Mouse (Mus musculus): Measurements from ENCODE around the gene Gpt2. TPM values are rescaled to one million over a fixed set of nuclear protein-coding genes. Genes with fewer than 3 reads are reported as not detected.

Gene Gpt2
- total RNA-seq (2021): 100 to 1,000 TPM; 303 to 317 TPM
- long read RNA-seq, experiment 1, transcript Gpt2-201 (12 exons, 3,639 nt): major isoform, 69 of 361 reads
- long read RNA-seq, experiment 1, partial matches to known transcripts: 17 of 361 reads
- long read RNA-seq, experiment 1, other reads (novel, unspliced or antisense): 273 of 361 reads
- long read RNA-seq, experiment 2, transcript Gpt2-201 (12 exons, 3,639 nt): major isoform, 97 of 389 reads
- long read RNA-seq, experiment 2, transcript Gpt2-205 (4 exons, 628 nt): minor isoform, 9 of 389 reads
- long read RNA-seq, experiment 2, partial matches to known transcripts: 181 of 389 reads
- long read RNA-seq, experiment 2, other reads (novel, unspliced or antisense): 102 of 389 reads

- peak; percentile 87 to 93 for DNase-seq
- intact Hi-C loops (cut with DNase I): no loop called here
These were observed at the start of gene Gpt2 for GRCm38 (mm10) chr8:85492125-85492875. TSS of gene Gpt2 (plus strand) at chr8:85492576.

DNA sequence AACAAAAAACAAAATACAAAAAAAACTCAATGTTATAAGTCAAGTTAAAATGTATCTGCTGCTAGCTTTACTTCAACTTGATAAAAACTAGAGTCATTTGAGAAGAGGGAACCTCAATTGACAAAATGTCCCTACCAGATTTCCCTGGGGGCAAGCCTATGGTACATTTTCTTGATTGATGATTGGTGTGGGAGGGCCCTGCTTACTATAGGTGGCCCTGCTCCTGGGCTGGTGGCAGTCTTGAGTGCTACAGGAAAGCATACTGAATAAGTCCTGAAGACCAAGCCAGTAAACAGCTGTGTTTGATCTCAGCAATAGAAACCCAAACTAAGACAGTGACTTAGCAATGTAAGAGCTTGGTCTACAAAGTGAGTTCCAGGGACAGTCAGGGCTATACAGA is 48.3 kb upstream of the Gpt2 start:
- intact Hi-C loops (cut with DNase I): no loop called here
- no peak for DNase-seq

GRCm38 (mm10) chr8:85445936-85446685 is 46.3 kb upstream of the Gpt2 start:
- DNase-seq: no peak
- intact Hi-C loops (cut with DNase I): no loop called here

- intact Hi-C loops (cut with DNase I): no loop called here
- no peak for DNase-seq
These were observed 42.0 kb upstream of the Gpt2 start for GRCm38 (mm10) chr8:85450335-85450734.

GRCm38 (mm10) chr8:85452328-85452727 is 40.0 kb upstream of the Gpt2 start:
- intact Hi-C loops (cut with DNase I): no loop called here
- DNase-seq: no peak

- intact Hi-C loops (cut with DNase I): no loop called here
- DNase-seq: no peak
These were observed 39.1 kb upstream of the Gpt2 start for GRCm38 (mm10) chr8:85453256-85453655.

DNA sequence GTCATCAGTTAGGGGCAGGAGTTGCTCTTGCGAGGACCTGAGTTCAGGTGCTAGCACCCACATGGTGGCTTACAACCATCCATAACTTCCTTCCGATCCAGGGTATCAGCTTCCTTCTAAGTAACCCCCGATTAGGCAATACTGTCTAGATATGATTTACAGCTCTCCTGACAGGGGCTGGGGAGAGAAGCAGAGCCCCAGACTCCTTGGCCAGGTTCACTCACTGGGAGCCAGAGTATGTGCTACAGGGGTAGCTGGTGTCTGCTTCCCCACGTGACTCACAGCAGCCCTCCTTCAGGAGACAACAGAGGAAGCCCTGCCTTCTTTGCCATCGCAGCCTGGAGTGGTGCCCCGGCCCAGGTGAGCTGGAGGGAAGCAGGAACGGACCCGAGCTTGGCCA is 37.6 kb upstream of the Gpt2 start:
- intact Hi-C loops (cut with DNase I): loop anchor here (2.0 to 5.0 kb wide), 2 partner anchors 143 to 210 kb away; no protein-coding TSS in a partner anchor
- DNase-seq: no peak

- DNase-seq: peak; percentile 20 to 56
- intact Hi-C loops (cut with DNase I): loop anchor here (5.0 kb wide), 1 partner anchor 141 kb away; no protein-coding TSS in a partner anchor
These were observed 35.8 kb upstream of the Gpt2 start for GRCm38 (mm10) chr8:85456536-85456935.

GRCm38 (mm10) chr8:85459582-85459981 is 32.8 kb upstream of the Gpt2 start:
- intact Hi-C loops (cut with DNase I): loop anchor here (5.0 kb wide), 1 partner anchor 138 kb away; no protein-coding TSS in a partner anchor
- no peak for DNase-seq

DNA sequence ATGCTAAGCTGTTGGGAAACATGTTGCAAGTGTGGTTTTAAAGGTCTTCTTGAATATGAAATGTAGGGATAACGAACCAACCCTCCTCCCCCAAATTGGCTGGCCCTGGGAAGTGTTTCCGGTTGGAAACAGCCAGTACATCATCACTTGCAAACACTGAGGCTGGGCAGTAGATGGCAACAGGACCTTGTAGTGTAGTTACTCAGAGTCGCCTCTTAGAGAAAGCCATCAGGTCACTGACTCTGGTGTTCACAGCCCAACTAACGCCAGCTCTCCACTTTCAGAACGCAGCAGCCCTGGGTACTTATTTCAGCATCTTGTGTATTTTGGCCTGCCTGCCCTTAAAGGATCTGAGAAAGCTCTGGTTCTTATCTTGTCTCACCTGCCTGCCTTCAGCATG is 31.6 kb upstream of the Gpt2 start:
- peak in 1 of 2 experiments; percentile 8 for DNase-seq
- intact Hi-C loops (cut with DNase I): loop anchor here (1.0 kb wide), 1 partner anchor 65 kb away; no protein-coding TSS in a partner anchor

GRCm38 (mm10) chr8:85461377-85461776 is 31.0 kb upstream of the Gpt2 start:
- intact Hi-C loops (cut with DNase I): loop anchor here (1.0 kb wide), 1 partner anchor 65 kb away; no protein-coding TSS in a partner anchor
- DNase-seq: no peak

GRCm38 (mm10) chr8:85462441-85462840 is 29.9 kb upstream of the Gpt2 start:
- intact Hi-C loops (cut with DNase I): no loop called here
- no peak for DNase-seq

DNA sequence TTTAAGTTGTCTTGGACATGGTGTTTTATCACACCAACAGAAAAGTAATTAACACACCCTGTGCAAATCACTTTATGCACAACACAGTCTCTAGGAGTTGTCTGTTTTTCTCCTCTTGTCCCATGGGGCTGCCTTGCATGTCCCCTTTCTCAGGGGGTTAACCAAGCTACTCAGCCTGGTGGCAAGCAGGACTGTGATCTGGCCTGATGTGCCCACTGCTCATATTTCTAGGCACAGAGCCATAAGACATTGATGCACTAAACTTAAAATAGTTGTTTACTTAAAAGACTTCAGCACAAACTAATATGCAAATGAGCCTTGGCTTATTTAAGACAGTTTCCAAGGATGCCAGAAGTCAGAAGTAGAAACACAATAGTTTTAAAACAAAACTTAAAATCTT is 28.1 kb upstream of the Gpt2 start:
- DNase-seq: no peak
- intact Hi-C loops (cut with DNase I): no loop called here

DNA sequence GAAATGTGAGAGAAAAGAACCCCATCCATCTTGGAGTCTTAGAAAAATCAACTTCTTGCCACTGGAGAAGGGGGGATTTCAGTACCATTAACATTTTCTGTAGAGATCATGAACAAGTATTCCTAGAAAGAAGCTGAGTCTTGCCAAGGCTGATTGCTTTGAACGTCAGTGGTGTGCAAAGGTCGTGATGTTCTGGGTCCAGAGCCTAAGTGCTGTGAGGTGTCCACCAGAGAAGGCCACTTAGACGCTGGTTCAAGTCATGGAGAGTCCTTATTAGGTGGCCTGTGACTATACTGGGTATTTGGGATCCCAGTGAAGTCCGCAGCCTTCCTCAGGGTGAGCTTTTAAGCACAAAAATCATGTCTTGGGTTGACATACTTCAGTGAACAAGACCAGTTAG is 26.3 kb upstream of the Gpt2 start:
- intact Hi-C loops (cut with DNase I): no loop called here

GRCm38 (mm10) chr8:85470753-85471152 is 21.6 kb upstream of the Gpt2 start:
- no peak for DNase-seq
- intact Hi-C loops (cut with DNase I): no loop called here

More for the DNA sequence above, 26.3 kb upstream of the Gpt2 start:
- no peak for DNase-seq

- intact Hi-C loops (cut with DNase I): no loop called here
- DNase-seq: no peak
These were observed 19.6 kb upstream of the Gpt2 start for GRCm38 (mm10) chr8:85472800-85473199.

DNA sequence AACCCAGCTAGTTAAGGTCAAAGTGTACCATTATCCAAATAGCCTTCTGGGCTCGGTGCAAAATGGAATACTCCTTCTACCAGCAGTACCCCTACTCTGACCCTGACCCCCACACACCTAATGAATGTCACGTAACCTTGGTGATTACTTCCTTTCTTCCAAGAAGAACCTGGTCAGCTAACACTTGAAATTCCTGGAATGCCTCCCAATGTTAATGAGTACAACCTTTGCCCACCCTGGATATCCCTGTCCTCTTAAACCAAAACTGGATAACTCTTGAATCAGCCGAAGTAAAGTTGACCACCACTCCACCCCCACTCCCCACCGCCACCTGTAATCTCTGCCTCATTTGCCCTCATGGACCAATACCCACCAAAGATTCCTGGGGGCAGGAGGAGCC is 19.1 kb upstream of the Gpt2 start:
- DNase-seq: no peak
- intact Hi-C loops (cut with DNase I): no loop called here

- intact Hi-C loops (cut with DNase I): no loop called here
- DNase-seq: no peak
These were observed 17.5 kb upstream of the Gpt2 start for GRCm38 (mm10) chr8:85474924-85475323.

GRCm38 (mm10) chr8:85476970-85477545 is 15.3 kb upstream of the Gpt2 start:
- no peak for DNase-seq
- intact Hi-C loops (cut with DNase I): no loop called here

DNA sequence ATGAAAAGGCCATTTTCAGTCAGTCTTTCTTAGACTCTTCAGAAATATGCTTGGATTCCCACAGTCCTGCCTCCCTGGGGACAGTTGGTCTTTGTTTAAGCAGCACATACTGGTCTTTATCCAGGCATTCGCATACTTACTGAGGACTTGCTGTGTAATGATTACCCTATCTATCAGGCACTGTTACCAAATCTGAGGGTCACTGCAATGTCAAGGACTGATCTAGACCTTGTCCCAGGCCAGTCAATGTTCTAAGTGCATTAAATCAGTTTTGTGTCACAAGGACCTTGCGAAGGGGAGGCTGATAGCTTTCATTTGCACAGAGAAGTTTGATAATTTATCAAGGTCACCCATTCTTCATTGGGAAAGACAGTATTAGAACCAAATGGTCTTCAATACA is 14.0 kb upstream of the Gpt2 start:
- DNase-seq: no peak
- intact Hi-C loops (cut with DNase I): no loop called here

- no peak for DNase-seq
- intact Hi-C loops (cut with DNase I): no loop called here
These were observed 12.7 kb upstream of the Gpt2 start for GRCm38 (mm10) chr8:85479710-85480109.

Data from gastrocnemius, postnatal 36 days (tissue).